Mouse (Mus musculus) right cerebral cortex, adult 18-20 months (tissue): ENCODE measurements at regions not wholly inside any gene's neighbourhood (a gene's known extent, or its start where the extent isn't known, plus 50 kb on each side); places are given as distances from the start of the nearest gene placed in this dataset.

Source experiments
- DNase-seq: peaks from one replicate; pipeline ENCODE4 v3.0.0; 2022; ENCODE audit warnings: mixed read lengths

DNA sequence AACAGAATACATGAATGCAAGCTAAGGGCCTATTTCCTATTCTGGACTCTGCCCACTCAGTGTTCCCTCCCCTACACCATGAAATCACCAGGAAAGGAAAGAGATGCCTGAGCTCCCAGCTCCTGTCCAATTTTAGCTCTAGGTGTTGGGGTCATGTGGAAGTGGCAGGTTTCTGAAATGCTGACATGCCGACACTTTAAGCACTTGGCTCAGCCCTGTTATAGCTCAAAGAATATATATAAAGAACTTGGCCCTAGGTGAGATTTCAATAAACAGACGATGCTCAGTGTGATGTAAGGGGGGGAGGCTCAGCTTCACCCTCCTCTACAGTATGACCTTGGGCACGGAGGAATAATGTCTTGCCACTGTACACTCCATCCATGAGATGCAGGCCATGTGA, 50.4 kb upstream of the Akap13 start:
- no peak for DNase-seq
